Mouse (Mus musculus) kidney, adult 2 months (tissue): ENCODE data around the gene Rad17.

Source experiments
- CTCF ChIP-seq: fragments of 200-500 bp; conservative IDR thresholded peaks from 2 replicates; pipeline ENCODE4 v1.5.1; 2011; ENCODE audit warnings: low read depth, mild to moderate bottlenecking, control low read depth, low read length, moderate library complexity, mixed read lengths; ENCODE audit not compliant: insufficient read depth, insufficient read length
- POLR2A ChIP-seq: fragments of 200-500 bp; IDR thresholded peaks from one replicate; pipeline ENCODE4 v1.6.1; 2011; ENCODE audit warnings: low read depth, low read length, control low read depth

DNA sequence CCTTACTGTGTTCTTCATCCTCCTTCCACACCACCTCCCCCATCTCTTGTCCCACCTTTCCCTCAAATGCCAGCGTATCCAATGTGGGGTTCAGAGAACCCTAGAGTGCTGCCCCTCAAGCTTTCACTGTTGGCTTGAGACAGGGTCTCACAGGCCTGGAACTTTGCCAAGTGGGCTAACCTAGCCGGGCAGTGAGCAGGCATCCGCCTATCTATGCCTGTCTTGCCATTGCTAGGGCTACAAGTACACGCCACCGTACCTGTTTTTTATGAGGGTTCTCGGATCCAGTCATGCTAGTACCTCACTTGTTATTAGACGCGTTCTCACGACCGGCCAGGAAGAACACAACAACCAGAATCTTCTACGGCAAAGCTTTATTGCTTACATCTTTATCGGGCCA is 62.2 kb downstream of the Rad17 start:
- TF ChIP-seq CTCF (no peak), POLR2A (no peak)
